Mouse (Mus musculus): ENCODE measurements at regions not wholly inside any gene's neighbourhood (a gene's known extent, or its start where the extent isn't known, plus 50 kb on each side); places are given as distances from the start of the nearest gene placed in this dataset.

GRCm38 (mm10) chr4:53232436-53232835 lies 72.7 kb upstream of the Abca1 start:
- no peak for DNase-seq (ENCODE audit: low read depth)
- no peak for TF ChIP-seq CTCF (IDR thresholded peaks at IDR 0.05; ENCODE audit: borderline replicate concordance, extremely low read depth, insufficient read depth, insufficient read length)
- TF ChIP-seq POLR2A (IDR thresholded peaks at IDR 0.05; ENCODE audit: borderline replicate concordance, extremely low read depth, insufficient read depth, insufficient read length, poor library complexity, severe bottlenecking) = no peak

GRCm38 (mm10) chr4:53231867-53232266 lies 72.2 kb upstream of the Abca1 start:
- TF ChIP-seq POLR2A (IDR thresholded peaks at IDR 0.05; ENCODE audit: borderline replicate concordance, extremely low read depth, insufficient read depth, insufficient read length, poor library complexity, severe bottlenecking) = no peak
- TF ChIP-seq CTCF (IDR thresholded peaks at IDR 0.05; ENCODE audit: borderline replicate concordance, extremely low read depth, insufficient read depth, insufficient read length) = no peak
- no peak for DNase-seq (ENCODE audit: low read depth)

- no peak for DNase-seq (ENCODE audit: low read depth)
- TF ChIP-seq CTCF (IDR thresholded peaks at IDR 0.05; ENCODE audit: borderline replicate concordance, extremely low read depth, insufficient read depth, insufficient read length) = no peak
- TF ChIP-seq POLR2A (IDR thresholded peaks at IDR 0.05; ENCODE audit: borderline replicate concordance, extremely low read depth, insufficient read depth, insufficient read length, poor library complexity, severe bottlenecking) = no peak
Observed at GRCm38 (mm10) chr4:53231046-53231445, 71.4 kb upstream of the Abca1 start.

- no peak for DNase-seq (ENCODE audit: low read depth)
- TF ChIP-seq CTCF (IDR thresholded peaks at IDR 0.05; ENCODE audit: borderline replicate concordance, extremely low read depth, insufficient read depth, insufficient read length) (no peak), POLR2A (IDR thresholded peaks at IDR 0.05; ENCODE audit: borderline replicate concordance, extremely low read depth, insufficient read depth, insufficient read length, poor library complexity, severe bottlenecking) (no peak)
Observed at GRCm38 (mm10) chr4:53228444-53228843, 68.7 kb upstream of the Abca1 start.

GRCm38 (mm10) chr4:53227771-53228170 lies 68.1 kb upstream of the Abca1 start:
- DNase-seq (ENCODE audit: low read depth) = peak; percentile 46
- no peak for TF ChIP-seq POLR2A (IDR thresholded peaks at IDR 0.05; ENCODE audit: borderline replicate concordance, extremely low read depth, insufficient read depth, insufficient read length, poor library complexity, severe bottlenecking)
- no peak for TF ChIP-seq CTCF (IDR thresholded peaks at IDR 0.05; ENCODE audit: borderline replicate concordance, extremely low read depth, insufficient read depth, insufficient read length)

GRCm38 (mm10) chr4:53227071-53227470 lies 67.4 kb upstream of the Abca1 start:
- no peak for DNase-seq (ENCODE audit: low read depth)
- TF ChIP-seq CTCF (IDR thresholded peaks at IDR 0.05; ENCODE audit: borderline replicate concordance, extremely low read depth, insufficient read depth, insufficient read length) = no peak
- TF ChIP-seq POLR2A (IDR thresholded peaks at IDR 0.05; ENCODE audit: borderline replicate concordance, extremely low read depth, insufficient read depth, insufficient read length, poor library complexity, severe bottlenecking) = no peak

GRCm38 (mm10) chr4:53226376-53226775 lies 66.7 kb upstream of the Abca1 start:
- TF ChIP-seq CTCF (IDR thresholded peaks at IDR 0.05; ENCODE audit: borderline replicate concordance, extremely low read depth, insufficient read depth, insufficient read length) (no peak), POLR2A (IDR thresholded peaks at IDR 0.05; ENCODE audit: borderline replicate concordance, extremely low read depth, insufficient read depth, insufficient read length, poor library complexity, severe bottlenecking) (no peak)
- no peak for DNase-seq (ENCODE audit: low read depth)

- no peak for TF ChIP-seq POLR2A (IDR thresholded peaks at IDR 0.05; ENCODE audit: borderline replicate concordance, extremely low read depth, insufficient read depth, insufficient read length, poor library complexity, severe bottlenecking)
- TF ChIP-seq CTCF (IDR thresholded peaks at IDR 0.05; ENCODE audit: borderline replicate concordance, extremely low read depth, insufficient read depth, insufficient read length) = no peak
- DNase-seq (ENCODE audit: low read depth) = no peak
Observed at GRCm38 (mm10) chr4:53223379-53223778, 63.7 kb upstream of the Abca1 start.

- no peak for DNase-seq (ENCODE audit: low read depth)
- TF ChIP-seq POLR2A (IDR thresholded peaks at IDR 0.05; ENCODE audit: borderline replicate concordance, extremely low read depth, insufficient read depth, insufficient read length, poor library complexity, severe bottlenecking) = no peak
- TF ChIP-seq CTCF (IDR thresholded peaks at IDR 0.05; ENCODE audit: borderline replicate concordance, extremely low read depth, insufficient read depth, insufficient read length) = no peak
Observed at GRCm38 (mm10) chr4:53220809-53221208, 61.1 kb upstream of the Abca1 start.

- DNase-seq (ENCODE audit: low read depth) = peak; percentile 75
- TF ChIP-seq POLR2A (IDR thresholded peaks at IDR 0.05; ENCODE audit: borderline replicate concordance, extremely low read depth, insufficient read depth, insufficient read length, poor library complexity, severe bottlenecking) (no peak), CTCF (IDR thresholded peaks at IDR 0.05; ENCODE audit: borderline replicate concordance, extremely low read depth, insufficient read depth, insufficient read length) (no peak)
Observed at GRCm38 (mm10) chr4:53219351-53219750, 59.7 kb upstream of the Abca1 start.

GRCm38 (mm10) chr4:53218752-53219151 lies 59.1 kb upstream of the Abca1 start:
- no peak for TF ChIP-seq CTCF (IDR thresholded peaks at IDR 0.05; ENCODE audit: borderline replicate concordance, extremely low read depth, insufficient read depth, insufficient read length)
- no peak for TF ChIP-seq POLR2A (IDR thresholded peaks at IDR 0.05; ENCODE audit: borderline replicate concordance, extremely low read depth, insufficient read depth, insufficient read length, poor library complexity, severe bottlenecking)
- DNase-seq (ENCODE audit: low read depth) = peak; percentile 93

GRCm38 (mm10) chr4:53218291-53218640 lies 58.6 kb upstream of the Abca1 start:
- TF ChIP-seq CTCF (IDR thresholded peaks at IDR 0.05; ENCODE audit: borderline replicate concordance, extremely low read depth, insufficient read depth, insufficient read length) (no peak), POLR2A (IDR thresholded peaks at IDR 0.05; ENCODE audit: borderline replicate concordance, extremely low read depth, insufficient read depth, insufficient read length, poor library complexity, severe bottlenecking) (no peak)
- DNase-seq (ENCODE audit: low read depth) = no peak

All from brain, embryonic 14.5 days (tissue).